Mouse (Mus musculus) heart, embryonic 12.5 days (tissue): ENCODE data around the gene Dlg3. TPM values are rescaled to one million over a fixed set of nuclear protein-coding genes. Genes with fewer than 3 reads are reported as not detected.

Experiments used
- ATAC-seq: fragments of 200-750 bp; cut with Nextera tagmentation; 2 replicates; pipeline ENCODE4 v1.8.0; 2017; ENCODE audit warnings: moderate TSS enrichment, moderate library complexity; ENCODE audit not compliant: insufficient number of reproducible peaks, low FRiP score
- H3K27ac ChIP-seq: fragments of 300-500 bp; sonication (generic); 2 replicates; pipeline ENCODE4 v1.5.1; 2016; ENCODE audit warnings: mild to moderate bottlenecking, moderate library complexity; ENCODE audit not compliant: poor library complexity, severe bottlenecking
- H3K27me3 ChIP-seq: fragments of 300-500 bp; sonication (generic); replicated peaks from 2 replicates; pipeline ENCODE4 v1.6.1; 2016; ENCODE audit warnings: mild to moderate bottlenecking, moderate library complexity
- H3K36me3 ChIP-seq: fragments of 300-500 bp; sonication (generic); 2 replicates; pipeline ENCODE4 v1.6.1; 2016; ENCODE audit warnings: mild to moderate bottlenecking, moderate library complexity
- H3K4me1 ChIP-seq: fragments of 300-500 bp; sonication (generic); replicated peaks from 2 replicates; pipeline ENCODE4 v1.6.1; 2016; ENCODE audit warnings: mild to moderate bottlenecking
- H3K4me2 ChIP-seq: fragments of 300-500 bp; sonication (generic); 2 replicates; pipeline ENCODE4 v1.6.1; 2016; ENCODE audit warnings: mild to moderate bottlenecking, moderate library complexity
- H3K4me3 ChIP-seq: fragments of 300-500 bp; sonication (generic); 2 replicates; pipeline ENCODE4 v1.5.1; 2016; ENCODE audit warnings: mild to moderate bottlenecking
- H3K9ac ChIP-seq: fragments of 300-500 bp; sonication (generic); 2 replicates; pipeline ENCODE4 v1.6.1; 2016; ENCODE audit warnings: mild to moderate bottlenecking, moderate library complexity
- H3K9me3 ChIP-seq: fragments of 300-500 bp; sonication (generic); replicated peaks from 2 replicates; pipeline ENCODE4 v1.6.1; 2016; ENCODE audit warnings: mild to moderate bottlenecking, moderate library complexity
- WGBS: fragments of 180-500 bp; shearing (Covaris S2); methylation state at CpG from one replicate; pipeline ENCODE4 v1.1.7; 2016; 5-methylcytosine and 5-hydroxymethylcytosine counted together
- polyA plus RNA-seq: library from polyadenylated mRNA; unstranded; fragments of >200 nt; fragmentation: Nextera tagmentation; extraction: Ambion mirVana; gene quantifications from 2 replicates; pipeline ENCODE4 v1.2.1, GENCODE M21; 2016

The Dlg3 gene
- polyA plus RNA-seq, 1 experiment from 2014 or later: 4.7 TPM

DNA sequence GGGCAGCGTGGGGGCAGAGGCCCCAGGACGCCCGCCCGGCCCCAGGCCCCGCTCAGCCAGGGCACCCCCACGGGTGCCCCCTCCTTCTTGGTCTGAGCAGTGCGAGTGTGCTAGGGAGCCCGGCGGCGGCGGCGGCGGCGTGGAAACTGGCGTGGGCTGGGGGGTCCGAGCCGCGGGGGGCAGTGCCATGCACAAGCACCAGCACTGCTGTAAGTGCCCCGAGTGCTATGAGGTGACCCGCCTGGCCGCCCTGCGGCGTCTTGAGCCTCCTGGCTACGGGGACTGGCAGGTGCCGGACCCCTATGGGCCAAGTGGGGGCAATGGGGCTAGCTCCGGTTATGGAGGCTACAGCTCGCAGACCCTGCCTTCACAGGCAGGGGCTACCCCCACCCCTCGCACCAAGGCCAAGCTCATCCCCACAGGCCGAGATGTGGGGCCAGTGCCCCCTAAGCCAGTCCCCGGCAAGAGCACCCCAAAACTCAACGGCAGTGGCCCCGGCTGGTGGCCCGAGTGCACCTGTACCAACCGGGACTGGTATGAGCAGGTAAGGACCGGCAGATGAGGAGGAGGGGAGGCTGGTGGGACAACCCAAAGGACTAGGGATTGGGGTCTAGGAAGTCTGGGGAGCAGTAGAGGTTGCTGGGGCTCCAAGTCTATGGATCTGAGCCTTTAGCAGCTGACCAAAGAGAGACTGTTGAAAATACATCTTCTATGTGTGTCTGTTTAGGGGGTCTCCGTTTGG is 534 bp downstream of the Dlg3 start:
- Histone ChIP-seq H3K36me3 (no peaks in the 10 kb centered on the region), H3K4me1 (peaks cover 5% of the 10 kb centered on the region), H3K4me3 (peak overlapping the region; percentile 52), H3K9ac (peak overlapping the region; percentile 45), H3K27me3 (peaks cover 34% of the 10 kb centered on the region), H3K9me3 (no peaks in the 10 kb centered on the region), H3K4me2 (peak overlapping the region; percentile 88), H3K27ac (no peak overlapping the region)
- ATAC-seq: peak; percentile 9; the same call in 1 of the 2 replicates
- 36% methylated on average over 22 of the region's 36 CpGs for WGBS

DNA sequence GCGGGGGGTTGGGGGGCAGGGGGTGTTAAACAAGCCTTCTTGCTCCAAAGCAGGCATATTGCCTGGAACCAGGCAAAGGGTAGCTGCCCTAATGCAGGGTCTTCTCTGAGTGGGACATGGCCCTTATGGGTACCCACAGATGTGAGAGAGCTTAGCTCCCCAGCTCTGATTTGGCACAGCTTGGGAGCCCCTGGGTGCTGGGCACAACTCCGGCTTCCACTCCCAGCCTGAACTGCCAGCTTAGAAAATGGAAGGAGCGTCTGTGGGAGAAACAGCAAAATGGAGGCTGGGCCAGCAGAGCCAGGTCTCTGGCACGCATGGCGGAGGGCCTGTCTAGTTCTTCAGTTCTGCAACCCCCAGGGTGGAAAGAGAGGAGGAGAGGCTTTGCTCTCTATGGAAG is 1.8 kb downstream of the Dlg3 start:
- no peaks in the 10 kb centered on the region for H3K9me3 ChIP-seq
- ATAC-seq: no peak
- no peak overlapping the region for H3K4me3 ChIP-seq
- H3K9ac ChIP-seq: no peak overlapping the region
- peaks cover 34% of the 10 kb centered on the region for H3K27me3 ChIP-seq
- H3K4me2 ChIP-seq: no peak overlapping the region
- WGBS: 77% methylated on average over 5 of the region's 5 CpGs
- H3K4me1 ChIP-seq: peaks cover 5% of the 10 kb centered on the region
- no peaks in the 10 kb centered on the region for H3K36me3 ChIP-seq
- H3K27ac ChIP-seq: no peak overlapping the region

DNA sequence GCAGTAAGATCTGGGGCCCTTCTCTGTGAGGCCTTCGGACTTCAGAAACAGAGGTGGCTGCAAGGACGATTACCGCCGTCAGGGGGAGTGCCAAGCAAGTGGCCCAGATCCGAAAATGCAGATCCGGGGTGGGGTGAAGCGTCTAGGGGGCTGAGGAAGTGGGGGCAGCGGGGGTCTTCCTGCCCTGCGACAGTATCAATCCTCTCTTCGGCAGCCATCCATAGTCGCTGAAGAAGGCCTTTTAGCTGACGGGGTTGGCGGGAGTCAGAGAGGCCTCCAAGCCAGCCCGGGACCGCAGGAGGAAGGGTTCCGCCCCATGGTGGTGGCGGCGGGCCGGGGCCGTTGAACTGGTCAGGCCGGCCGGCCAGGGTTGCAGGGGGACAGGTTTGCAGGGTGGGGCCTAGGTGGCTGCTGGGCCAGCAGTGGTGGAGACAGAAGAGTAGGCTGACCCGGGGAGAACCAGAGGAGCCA is 6.9 kb downstream of the Dlg3 start:
- Histone ChIP-seq H3K4me3 (peak overlapping the region; percentile 54), H3K4me1 (no peaks in the 10 kb centered on the region), H3K4me2 (peak overlapping the region; percentile 69), H3K9me3 (no peaks in the 10 kb centered on the region), H3K36me3 (no peaks in the 10 kb centered on the region), H3K9ac (peak overlapping the region; percentile 73), H3K27me3 (peaks cover 9% of the 10 kb centered on the region), H3K27ac (no peak overlapping the region)
- WGBS: 21% methylated on average over 23 of the region's 23 CpGs
- ATAC-seq: peak; percentile 37; the same call in 1 of the 2 replicates

DNA sequence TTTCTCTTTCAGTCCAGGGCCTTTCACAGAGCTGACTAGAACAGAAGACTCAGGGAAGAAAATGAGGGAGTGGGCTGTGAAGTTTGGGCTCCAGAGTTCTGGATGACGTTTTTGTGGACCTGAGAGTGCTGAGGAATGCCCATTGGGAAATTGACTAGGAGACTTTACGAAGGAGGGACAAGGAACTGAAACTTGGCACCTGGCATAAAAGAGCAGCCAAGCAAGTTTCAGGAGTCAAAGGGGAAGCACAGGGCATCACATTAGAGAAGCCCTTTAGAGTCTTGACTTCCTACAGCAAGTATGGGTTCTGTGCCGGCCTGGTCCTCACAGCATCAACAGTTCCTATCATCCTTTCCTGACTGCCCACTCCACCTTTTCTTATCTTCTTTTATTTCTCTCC is 7.9 kb downstream of the Dlg3 start:
- Histone ChIP-seq H3K4me2 (no peak overlapping the region), H3K27me3 (no peaks in the 10 kb centered on the region), H3K36me3 (no peaks in the 10 kb centered on the region), H3K9ac (no peak overlapping the region), H3K27ac (no peak overlapping the region), H3K4me1 (peaks cover 8% of the 10 kb centered on the region; the same call in 1 of the 2 replicates), H3K9me3 (no peaks in the 10 kb centered on the region), H3K4me3 (no peak overlapping the region)
- 81% methylated on average over 3 of the region's 3 CpGs for WGBS
- ATAC-seq: no peak

DNA sequence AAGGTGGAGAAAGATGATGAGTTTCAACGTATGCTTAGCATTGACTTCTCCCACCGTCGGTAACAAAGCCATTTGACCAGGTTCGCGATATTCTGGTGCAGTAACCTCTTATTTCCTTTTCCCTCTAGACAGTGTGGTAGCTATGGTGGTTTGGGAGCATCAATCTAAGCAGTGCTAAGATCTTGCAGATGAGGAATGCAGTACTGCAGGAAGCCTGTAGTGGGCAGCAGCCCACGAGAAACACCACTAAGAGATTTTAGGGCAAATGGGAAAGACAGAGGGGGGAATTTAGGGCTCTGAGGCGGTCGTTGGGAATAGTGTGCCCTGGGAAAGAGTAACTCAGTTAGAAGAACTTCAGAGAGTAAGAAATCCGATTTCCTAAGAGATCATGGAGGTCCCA is 9.0 kb downstream of the Dlg3 start:
- H3K27me3 ChIP-seq: no peaks in the 10 kb centered on the region
- peaks cover 12% of the 10 kb centered on the region; the same call in 1 of the 2 replicates for H3K4me1 ChIP-seq
- H3K9ac ChIP-seq: peak overlapping the region; percentile 78; the same call in 1 of the 2 replicates
- peak overlapping the region; percentile 92; the same call in 1 of the 2 replicates for H3K27ac ChIP-seq
- peak overlapping the region; percentile 79 for H3K4me2 ChIP-seq
- no peaks in the 10 kb centered on the region for H3K9me3 ChIP-seq
- no peaks in the 10 kb centered on the region for H3K36me3 ChIP-seq
- 13% methylated on average over 9 of the region's 9 CpGs for WGBS
- ATAC-seq: peak; percentile 47; the same call in 1 of the 2 replicates
- peak overlapping the region; percentile 63 for H3K4me3 ChIP-seq

DNA sequence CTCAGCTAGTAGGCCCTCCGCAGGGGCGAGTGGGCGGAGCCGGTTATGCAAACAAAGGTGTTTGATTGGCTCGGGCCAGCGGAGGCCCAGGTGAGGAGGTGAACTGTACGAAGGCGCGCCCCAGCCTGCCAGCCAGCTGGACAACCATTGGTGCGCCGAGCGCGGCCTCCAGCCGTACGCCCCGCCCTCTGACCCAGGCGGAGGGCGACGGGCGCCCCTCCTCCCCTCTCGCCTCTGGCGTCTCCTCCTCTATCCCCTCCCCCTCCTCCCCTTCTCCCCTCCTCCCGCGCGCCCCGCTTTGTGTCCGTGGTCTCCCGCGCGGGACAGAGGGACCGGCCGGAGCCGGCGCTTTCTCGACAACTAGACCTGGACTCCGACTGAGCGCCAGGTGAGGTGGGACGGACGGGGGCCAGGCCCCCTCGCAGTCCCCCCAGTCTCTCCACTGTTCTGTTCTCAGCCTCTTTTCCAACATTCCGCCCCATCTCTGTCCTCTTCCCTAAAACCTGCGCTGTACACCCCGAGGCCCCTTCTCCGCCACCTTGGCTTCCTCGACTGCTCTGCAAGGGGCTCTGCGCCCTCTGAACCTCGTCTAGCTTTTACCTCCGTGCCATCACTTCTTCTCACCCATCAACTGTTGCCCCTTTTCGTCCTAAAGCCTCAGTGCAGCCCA is 9.6 kb downstream of the Dlg3 start:
- Histone ChIP-seq H3K27me3 (no peaks in the 10 kb centered on the region), H3K4me2 (peak overlapping the region; percentile 79), H3K9ac (peak overlapping the region; percentile 78), H3K4me1 (peaks cover 12% of the 10 kb centered on the region; the same call in 1 of the 2 replicates), H3K9me3 (no peaks in the 10 kb centered on the region), H3K36me3 (no peaks in the 10 kb centered on the region), H3K27ac (peak overlapping the region; percentile 92), H3K4me3 (peak overlapping the region; percentile 63)
- WGBS: 16% methylated on average over 37 of the region's 49 CpGs
- ATAC-seq: peak; percentile 94

DNA sequence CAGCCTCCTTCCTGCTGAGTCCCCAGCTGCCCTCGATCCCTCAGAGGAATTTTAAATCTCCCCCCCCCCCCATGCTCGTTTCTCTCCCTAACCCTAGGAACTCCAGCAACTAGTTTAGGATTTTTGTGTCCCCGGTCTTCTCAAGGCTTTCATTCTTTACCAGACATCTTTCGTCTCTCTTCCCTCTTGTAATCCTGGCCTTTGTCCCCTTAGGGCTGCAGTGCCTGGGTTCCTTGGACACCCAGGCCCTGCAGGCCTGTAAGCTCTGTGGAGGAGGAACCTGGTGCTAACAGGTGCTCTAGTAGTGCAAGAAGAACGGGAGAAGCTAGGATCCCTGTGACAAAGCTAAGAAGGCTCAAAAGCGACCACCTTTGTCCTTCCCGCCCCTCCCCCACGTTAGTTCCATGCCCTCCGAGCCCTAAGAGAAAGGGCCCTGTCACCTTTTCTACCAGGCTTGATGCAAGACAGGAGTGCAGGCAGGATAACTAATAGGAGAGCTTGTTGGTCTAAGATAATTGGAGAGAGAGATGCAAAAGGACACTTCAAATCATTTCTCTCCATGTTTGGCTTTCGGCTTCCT is 10.2 kb downstream of the Dlg3 start:
- Histone ChIP-seq H3K36me3 (no peaks in the 10 kb centered on the region), H3K9ac (peak overlapping the region; percentile 78), H3K4me3 (peak overlapping the region; percentile 63), H3K4me1 (peaks cover 13% of the 10 kb centered on the region; the same call in 1 of the 2 replicates), H3K4me2 (peak overlapping the region; percentile 79), H3K27ac (peak overlapping the region; percentile 92), H3K27me3 (no peaks in the 10 kb centered on the region), H3K9me3 (no peaks in the 10 kb centered on the region)
- 19% methylated on average over 10 of the region's 10 CpGs for WGBS
- ATAC-seq: no peak

DNA sequence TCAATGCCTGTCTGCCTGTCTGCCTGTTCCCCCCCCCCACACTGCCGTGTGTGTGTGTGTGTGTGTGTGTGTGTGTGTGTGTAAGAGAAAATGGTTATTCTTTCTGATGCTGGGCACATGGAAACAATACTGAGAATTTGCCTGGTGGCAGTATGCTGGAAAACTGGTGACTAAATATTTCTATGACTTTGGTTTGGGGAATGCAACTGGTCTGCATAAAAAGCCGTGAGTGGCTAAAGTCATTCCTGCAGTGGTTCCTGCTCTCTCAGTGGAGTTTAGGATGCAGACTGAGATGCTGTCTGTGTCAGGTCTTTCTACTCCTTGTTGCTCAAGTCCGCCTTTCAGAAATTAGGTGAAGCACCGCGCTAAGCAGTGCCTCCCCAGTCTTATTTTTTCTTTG is 10.9 kb downstream of the Dlg3 start:
- peak overlapping the region; percentile 63 for H3K4me3 ChIP-seq
- peaks cover 19% of the 10 kb centered on the region; the same call in 1 of the 2 replicates for H3K4me1 ChIP-seq
- no peak overlapping the region for H3K27ac ChIP-seq
- no peak for ATAC-seq
- WGBS: 31% methylated on average over 5 of the region's 5 CpGs
- peak overlapping the region; percentile 45 for H3K9ac ChIP-seq
- H3K9me3 ChIP-seq: no peaks in the 10 kb centered on the region
- peak overlapping the region; percentile 79 for H3K4me2 ChIP-seq
- no peaks in the 10 kb centered on the region for H3K36me3 ChIP-seq
- no peaks in the 10 kb centered on the region for H3K27me3 ChIP-seq

DNA sequence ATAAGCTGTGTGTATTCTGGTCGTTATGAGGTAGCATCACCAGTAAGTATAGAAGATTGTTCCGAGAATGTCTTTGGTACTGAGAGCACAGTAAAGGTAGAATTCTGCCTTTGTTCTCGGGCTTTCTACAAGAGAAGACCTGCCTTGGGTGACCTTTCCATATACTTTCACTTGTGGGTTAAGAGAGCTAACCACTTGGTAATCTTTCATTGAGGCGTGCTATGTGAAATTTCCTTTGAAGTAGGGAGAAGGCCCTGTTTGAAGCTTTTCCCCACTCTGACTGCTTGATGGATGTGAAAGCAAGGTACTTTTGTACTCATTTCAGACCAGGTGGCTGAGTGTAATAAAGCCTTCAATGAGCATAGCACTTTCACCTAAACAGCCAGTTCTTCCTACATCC is 21.8 kb downstream of the Dlg3 start:
- no peaks in the 10 kb centered on the region for H3K9me3 ChIP-seq
- 0 out of 2 replicates have a peak, but pooled peaks cover 7% of the 10 kb centered on the region for H3K4me1 ChIP-seq
- H3K4me2 ChIP-seq: no peak overlapping the region
- no peaks in the 10 kb centered on the region for H3K36me3 ChIP-seq
- no peak overlapping the region for H3K27ac ChIP-seq
- no peak overlapping the region for H3K4me3 ChIP-seq
- H3K27me3 ChIP-seq: no peaks in the 10 kb centered on the region
- ATAC-seq: no peak
- 83% methylated on average over 4 of the region's 4 CpGs for WGBS
- H3K9ac ChIP-seq: no peak overlapping the region

DNA sequence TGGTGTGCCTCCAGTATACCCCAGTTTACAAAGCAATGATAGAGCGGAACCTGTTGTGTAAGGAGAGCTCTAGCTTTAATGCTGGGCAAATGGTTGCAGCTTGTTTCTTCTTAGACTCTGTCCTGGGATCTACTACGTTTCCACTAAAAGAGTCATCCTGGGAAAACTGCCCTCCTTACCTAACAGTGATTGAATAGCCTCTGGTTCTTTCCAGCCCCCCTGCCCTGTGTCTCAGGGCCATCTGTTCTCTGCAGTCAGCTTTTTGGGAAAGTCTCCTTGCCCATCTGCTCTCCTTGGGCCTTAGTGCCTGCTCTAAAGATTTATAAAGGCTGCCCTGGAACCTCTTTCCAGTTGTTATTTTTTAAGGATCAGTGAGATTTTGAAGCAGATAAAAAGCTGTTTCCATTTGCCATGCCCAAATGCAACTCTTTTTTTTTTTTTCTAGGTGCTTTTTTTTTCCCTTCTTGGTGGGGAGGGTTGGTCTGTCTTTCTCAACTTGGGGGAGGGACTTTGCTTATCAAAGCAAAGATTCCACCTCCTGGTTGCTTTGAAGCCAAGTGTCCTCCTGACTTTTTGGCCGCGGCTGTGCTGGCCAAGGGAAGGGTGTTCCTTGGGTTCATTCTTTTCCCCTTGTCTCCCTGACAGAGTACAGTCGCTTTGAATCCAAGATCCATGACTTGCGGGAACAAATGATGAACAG is 28.7 kb downstream of the Dlg3 start:
- Histone ChIP-seq H3K4me1 (peaks cover 28% of the 10 kb centered on the region), H3K27me3 (no peaks in the 10 kb centered on the region), H3K27ac (no peak overlapping the region), H3K36me3 (0 out of 2 replicates have a peak, but pooled peaks cover 7% of the 10 kb centered on the region), H3K9ac (no peak overlapping the region), H3K9me3 (no peaks in the 10 kb centered on the region), H3K4me3 (no peak overlapping the region), H3K4me2 (no peak overlapping the region)
- WGBS: 64% methylated on average over 6 of the region's 6 CpGs
- ATAC-seq: no peak
